Mouse (Mus musculus) layer of hippocampus, postnatal 10 days (tissue): ENCODE measurements at regions not wholly inside any gene's neighbourhood (a gene's known extent, or its start where the extent isn't known, plus 50 kb on each side); places are given as distances from the start of the nearest gene placed in this dataset.
A peak's percentile ranks its signal among the peaks of the same experiment; 100 is the strongest.
"Not testable (repeated sequence)": the region's sequence is repeated elsewhere in the genome, so short reads cannot be mapped to it uniquely, and the experiment has no call there.

Experiments used
- DNase-seq, 2 experiments: peaks; one replicate each; pipeline ENCODE4 v3.0.0; 2021; ENCODE audit warnings: low spot score in 2 of 2

- no peak for DNase-seq
These were observed 336.5 kb downstream of the Fscb start for GRCm38 (mm10) chr12:64137997-64138396.

GRCm38 (mm10) chr12:64116438-64116837 is 358.1 kb downstream of the Fscb start:
- no peak for DNase-seq

GRCm38 (mm10) chr12:64114476-64114875 is 360.0 kb downstream of the Fscb start:
- no peak for DNase-seq

GRCm38 (mm10) chr12:64104214-64104613 is 370.3 kb downstream of the Fscb start:
- no peak for DNase-seq

GRCm38 (mm10) chr12:64076789-64077188 is 397.7 kb downstream of the Fscb start:
- DNase-seq: no peak

GRCm38 (mm10) chr12:64045528-64045927 is 429.0 kb downstream of the Fscb start:
- peak; percentile 6 to 13 for DNase-seq

GRCm38 (mm10) chr12:64008631-64009030 is 465.9 kb downstream of the Fscb start:
- not testable (repeated sequence) for DNase-seq
